Mouse (Mus musculus) forebrain, embryonic 16.5 days (tissue): Measurements from ENCODE around the gene Olfr1228. TPM values are rescaled to one million over a fixed set of nuclear protein-coding genes. Genes with fewer than 3 reads are reported as not detected.

ENCODE experiments used
- ATAC-seq: fragments of 200-750 bp; cut with Nextera tagmentation; 2 replicates; pipeline ENCODE4 v1.8.0; 2017; ENCODE audit warnings: mild to moderate bottlenecking, moderate library complexity
- H3K27ac ChIP-seq: fragments of 300-500 bp; sonication (generic); 2 replicates; pipeline ENCODE4 v1.5.1; 2014; ENCODE audit warnings: low read length, control low read depth
- H3K27me3 ChIP-seq: fragments of 300-500 bp; sonication (generic); replicated peaks from 2 replicates; pipeline ENCODE4 v1.6.1; 2014; ENCODE audit warnings: low read length; ENCODE audit not compliant: control insufficient read depth, insufficient read depth
- H3K36me3 ChIP-seq: fragments of 300-500 bp; sonication (generic); 2 replicates; pipeline ENCODE4 v1.6.1; 2014; ENCODE audit not compliant: control insufficient read depth, insufficient read depth
- H3K4me1 ChIP-seq: fragments of 300-500 bp; sonication (generic); replicated peaks from 2 replicates; pipeline ENCODE4 v1.6.1; 2014; ENCODE audit warnings: low read length; ENCODE audit not compliant: control insufficient read depth, insufficient read depth
- H3K4me2 ChIP-seq: fragments of 300-500 bp; sonication (generic); 2 replicates; pipeline ENCODE4 v1.6.1; 2014; ENCODE audit warnings: mild to moderate bottlenecking, low read length, control low read depth
- H3K4me3 ChIP-seq: fragments of 300-500 bp; sonication (generic); replicated peaks from 2 replicates; pipeline ENCODE4 v1.5.1; 2014; ENCODE audit warnings: mild to moderate bottlenecking, low read length, control low read depth
- H3K9ac ChIP-seq: fragments of 300-500 bp; sonication (generic); replicated peaks from 2 replicates; pipeline ENCODE4 v1.6.1; 2014; ENCODE audit warnings: low read depth, low read length, control low read depth
- H3K9me3 ChIP-seq: fragments of 300-500 bp; sonication (generic); 2 replicates; pipeline ENCODE4 v1.6.1; 2016; ENCODE audit warnings: low read length; ENCODE audit not compliant: control insufficient read depth
- WGBS: fragments of 180-500 bp; shearing (Covaris S2); extraction: QIAGEN DNeasy Blood & Tissue Kit; methylation state at CpG from one replicate; pipeline ENCODE4 v1.1.7; 2014; 5-methylcytosine and 5-hydroxymethylcytosine counted together
- polyA plus RNA-seq: library from polyadenylated mRNA; unstranded; fragments of >200 nt; fragmentation: Nextera tagmentation; extraction: Ambion mirVana; gene quantifications from 2 replicates; pipeline ENCODE4 v1.2.1, GENCODE M21; 2015

The Olfr1228 gene
- polyA plus RNA-seq, result not detected in 2 replicates

DNA sequence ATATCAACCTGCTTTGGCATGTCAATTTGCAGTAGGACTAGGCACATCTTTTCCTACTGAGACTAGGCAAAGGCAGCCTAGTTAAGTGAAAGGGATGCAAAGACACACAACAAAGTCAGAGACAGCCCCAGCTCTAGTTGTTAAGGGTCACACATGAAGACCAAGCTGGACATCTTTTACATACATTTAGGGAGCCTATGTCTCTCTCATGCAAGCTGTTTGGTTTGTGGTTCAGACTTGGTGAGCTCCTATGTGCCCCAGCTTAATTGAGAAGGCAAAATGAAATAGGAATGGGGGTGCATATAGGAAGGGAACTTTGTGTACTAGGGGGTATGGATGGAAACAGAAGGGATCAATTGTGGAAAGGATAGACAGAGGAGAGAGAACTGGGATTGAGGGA lies at the start of gene Olfr1228:
Gene Olfr1228 (minus strand): TSS at position 101 of the 400 bp plus-strand sequence.
- Histone ChIP-seq H3K9ac (no peak within 1 kb of the TSS), H3K27ac (no peak within 1 kb of the TSS), H3K4me3 (no peak within 1 kb of the TSS), H3K4me2 (no peak within 1 kb of the TSS), H3K27me3 (no peaks in the 10 kb centered on the region), H3K36me3 (no peaks in the 10 kb centered on the region), H3K4me1 (no peaks in the 10 kb centered on the region), H3K9me3 (no peaks in the 10 kb centered on the region)
- no peak for ATAC-seq

DNA sequence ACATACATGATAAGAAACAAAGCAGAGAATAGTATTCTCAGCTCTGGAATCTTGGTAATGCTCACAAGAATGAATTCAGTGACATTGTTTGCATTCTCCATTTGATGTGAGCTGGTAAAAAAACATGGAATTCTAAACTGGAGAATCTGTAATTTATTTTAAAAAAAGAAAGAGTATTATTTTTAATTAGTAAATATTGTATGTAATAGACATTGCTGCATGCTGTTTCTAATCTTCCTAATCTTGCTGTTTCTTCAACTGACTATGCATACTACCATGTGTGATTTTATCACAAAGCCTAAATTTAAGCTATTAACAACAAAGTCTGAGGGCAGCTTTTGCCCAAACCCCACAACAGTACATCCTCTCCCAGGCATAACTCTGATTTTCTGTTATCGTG lies 43.3 kb upstream of the Olfr1228 start, which contains the start of gene Olfr1230:
Gene Olfr1230 (minus strand): TSS at position 101 of the 400 bp plus-strand sequence.
- Histone ChIP-seq H3K27ac (no peak within 1 kb of the TSS), H3K9ac (no peak within 1 kb of the TSS), H3K4me2 (no peak within 1 kb of the TSS), H3K36me3 (no peaks in the 10 kb centered on the region), H3K4me3 (no peak within 1 kb of the TSS), H3K4me1 (no peaks in the 10 kb centered on the region), H3K27me3 (no peaks in the 10 kb centered on the region), H3K9me3 (no peaks in the 10 kb centered on the region)
- ATAC-seq, result no peak
- 96% methylated on average over 1 of the region's 1 CpGs for WGBS

- H3K9me3 ChIP-seq, result no peaks in the 10 kb centered on the region
- no peaks in the 10 kb centered on the region for H3K4me1 ChIP-seq
- WGBS, result 80% methylated on average over 2 of the region's 2 CpGs
Measured at GRCm38 (mm10) chr2:89287914-89288313, 34.1 kb upstream of the Olfr1228 start, which contains the start of gene Olfr1229. Gene Olfr1229, minus strand, starts transcription at chr2:89288014.

GRCm38 (mm10) chr2:89199948-89200347 lies 53.9 kb downstream of the Olfr1228 start, which contains the start of gene Olfr1226:
Gene Olfr1226, minus strand, starts transcription at chr2:89200048.
- ATAC-seq, result no peak
- no peak within 1 kb of the TSS for H3K4me2 ChIP-seq
- no peaks in the 10 kb centered on the region for H3K36me3 ChIP-seq
- no peaks in the 10 kb centered on the region for H3K27me3 ChIP-seq
- 52% methylated on average over 2 of the region's 2 CpGs for WGBS
- no peaks in the 10 kb centered on the region for H3K9me3 ChIP-seq
- no peak within 1 kb of the TSS for H3K9ac ChIP-seq
- no peaks in the 10 kb centered on the region for H3K4me1 ChIP-seq
- no peak within 1 kb of the TSS for H3K27ac ChIP-seq
- H3K4me3 ChIP-seq, result no peak within 1 kb of the TSS

More at GRCm38 (mm10) chr2:89287914-89288313, 34.1 kb upstream of the Olfr1228 start, which contains the start of gene Olfr1229:
- H3K4me2 ChIP-seq, result no peak within 1 kb of the TSS
- no peak within 1 kb of the TSS for H3K9ac ChIP-seq
- no peak for ATAC-seq
- H3K36me3 ChIP-seq, result no peaks in the 10 kb centered on the region
- H3K4me3 ChIP-seq, result no peak within 1 kb of the TSS
- H3K27me3 ChIP-seq, result no peaks in the 10 kb centered on the region
- no peak within 1 kb of the TSS for H3K27ac ChIP-seq

Other genes starting within 250 kb of the Olfr1228 start
- not detected in 2 replicates for gene Olfr1215, start 247.1 kb downstream of the Olfr1228 start, polyA plus RNA-seq
- gene Olfr1216, start 235.7 kb downstream of the Olfr1228 start, polyA plus RNA-seq, result not detected in 2 replicates
- gene Olfr1217, start 222.0 kb downstream of the Olfr1228 start, polyA plus RNA-seq, result not detected in 2 replicates
- not detected in 2 replicates for gene Olfr1218, start 192.9 kb downstream of the Olfr1228 start, polyA plus RNA-seq
- not detected in 2 replicates for gene Olfr1219, start 170.5 kb downstream of the Olfr1228 start, polyA plus RNA-seq
- not detected in 2 replicates for gene Olfr1220, start 147.2 kb downstream of the Olfr1228 start, polyA plus RNA-seq
- gene Olfr1221, start 136.8 kb downstream of the Olfr1228 start, polyA plus RNA-seq, result not detected in 2 replicates
- not detected in 2 replicates for gene Olfr1222, start 121.0 kb downstream of the Olfr1228 start, polyA plus RNA-seq
- gene Olfr1223, start 102.5 kb downstream of the Olfr1228 start, polyA plus RNA-seq, result not detected in 2 replicates
- not detected in 2 replicates for gene Olfr1224-ps1, start 90.0 kb downstream of the Olfr1228 start, polyA plus RNA-seq
- not detected in 2 replicates for gene Olfr1225, start 79.4 kb downstream of the Olfr1228 start, polyA plus RNA-seq
- gene Olfr1226, start 54.0 kb downstream of the Olfr1228 start, polyA plus RNA-seq, result not detected in 2 replicates
- not detected in 2 replicates for gene Olfr1229, start 34.0 kb upstream of the Olfr1228 start, polyA plus RNA-seq
- gene Olfr1230, start 43.2 kb upstream of the Olfr1228 start, polyA plus RNA-seq, result not detected in 2 replicates
- gene Olfr1231, start 53.0 kb upstream of the Olfr1228 start, polyA plus RNA-seq, result not detected in 2 replicates
- gene Olfr1232, start 75.6 kb upstream of the Olfr1228 start, polyA plus RNA-seq, result not detected in 2 replicates
- not detected in 2 replicates for gene Olfr1233, start 88.3 kb upstream of the Olfr1228 start, polyA plus RNA-seq
- gene Olfr1234, start 110.8 kb upstream of the Olfr1228 start, polyA plus RNA-seq, result not detected in 2 replicates
- gene Olfr1238, start 155.6 kb upstream of the Olfr1228 start, polyA plus RNA-seq, result not detected in 2 replicates
- gene Olfr1239, start 166.3 kb upstream of the Olfr1228 start, polyA plus RNA-seq, result not detected in 2 replicates
- gene Olfr1240, start 188.9 kb upstream of the Olfr1228 start, polyA plus RNA-seq, result not detected in 2 replicates
- not detected in 2 replicates for gene Olfr1241, start 233.1 kb upstream of the Olfr1228 start, polyA plus RNA-seq
- not detected in 2 replicates for gene Olfr1242, start 244.3 kb upstream of the Olfr1228 start, polyA plus RNA-seq